Mouse (Mus musculus) lung, postnatal 14 days (tissue): Measurements from ENCODE around the gene Zfp972.
A peak's percentile ranks its signal among the peaks of the same experiment; 100 is the strongest.
"Not testable (repeated sequence)": the region's sequence is repeated elsewhere in the genome, so short reads cannot be mapped to it uniquely, and the experiment has no call there.

Experiments used
- DNase-seq: peaks from one replicate; pipeline ENCODE4 v3.0.0; 2021

The Zfp972 gene

DNA sequence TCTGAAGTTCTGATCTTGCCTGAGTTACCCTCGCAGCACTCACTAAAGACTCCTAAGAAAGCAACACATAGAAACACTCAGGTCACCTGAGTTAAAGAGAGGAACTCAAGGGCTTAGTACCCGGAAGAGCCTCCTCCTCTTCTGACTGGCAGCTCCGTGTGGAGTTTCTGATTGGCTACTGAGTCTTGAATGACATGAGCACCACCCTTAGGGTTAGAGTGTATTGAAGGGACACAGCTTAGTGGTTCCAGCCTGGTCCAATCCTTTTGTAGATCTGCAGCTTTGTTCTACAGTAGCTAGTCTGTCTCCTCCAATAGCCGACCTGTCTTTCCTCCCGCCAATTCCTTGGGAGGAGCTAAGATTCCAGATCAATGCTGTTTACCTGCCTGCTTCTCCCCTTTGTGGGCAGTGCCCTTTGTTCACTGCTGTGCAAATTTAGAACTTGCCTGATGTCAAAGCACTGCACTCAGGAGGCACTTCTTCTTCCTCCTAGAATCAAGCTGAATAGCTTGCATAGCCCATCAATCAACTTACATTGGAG lies at the start of gene Zfp972:
TSS of gene Zfp972 (minus strand) at position 51 of the 541 bp plus-strand sequence.
- not testable (repeated sequence) for DNase-seq

DNA sequence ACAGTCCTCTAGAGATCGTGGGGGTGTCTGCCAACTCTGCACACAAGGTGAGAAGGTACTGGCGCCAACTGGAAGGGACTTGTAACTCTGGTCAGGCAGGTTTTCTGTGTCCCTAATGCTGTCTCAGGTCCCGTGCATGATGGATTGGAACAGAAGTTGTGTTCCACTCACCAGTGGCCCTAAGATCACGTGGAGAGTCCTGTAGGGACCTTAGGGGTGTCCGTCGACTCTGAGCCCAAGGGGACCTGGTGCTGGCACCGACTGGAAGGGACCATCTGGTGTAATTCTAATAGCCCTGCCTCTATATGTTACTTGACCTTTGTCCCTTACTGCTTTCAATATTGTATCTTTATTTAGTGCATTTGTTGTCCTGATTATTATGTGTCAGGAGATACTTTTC lies 49.4 kb upstream of the Zfp972 start:
- not testable (repeated sequence) for DNase-seq

DNA sequence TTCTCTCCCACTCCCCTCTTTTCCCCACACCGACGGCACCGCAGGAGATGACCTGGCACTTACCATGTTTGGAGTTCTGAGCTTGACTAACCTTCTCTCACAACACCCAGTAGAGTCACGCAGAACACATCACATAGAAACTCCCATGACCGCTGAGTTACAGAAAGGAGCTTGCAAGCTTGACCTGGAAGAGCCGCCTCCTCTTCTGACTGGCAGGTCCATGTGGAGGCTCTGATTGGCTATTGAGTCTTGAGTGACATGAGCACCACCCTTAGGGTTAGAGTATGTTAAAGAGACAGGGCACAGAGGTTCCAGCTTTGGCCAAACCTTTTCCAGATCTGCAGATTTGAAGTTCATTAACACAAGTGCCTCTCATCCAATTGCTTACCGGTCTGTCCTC lies 31.7 kb upstream of the Zfp972 start, which contains the start of gene Gm14326:
TSS of gene Gm14326 (minus strand) at position 153 of the 400 bp plus-strand sequence.
- DNase-seq = peak; percentile 70

DNA sequence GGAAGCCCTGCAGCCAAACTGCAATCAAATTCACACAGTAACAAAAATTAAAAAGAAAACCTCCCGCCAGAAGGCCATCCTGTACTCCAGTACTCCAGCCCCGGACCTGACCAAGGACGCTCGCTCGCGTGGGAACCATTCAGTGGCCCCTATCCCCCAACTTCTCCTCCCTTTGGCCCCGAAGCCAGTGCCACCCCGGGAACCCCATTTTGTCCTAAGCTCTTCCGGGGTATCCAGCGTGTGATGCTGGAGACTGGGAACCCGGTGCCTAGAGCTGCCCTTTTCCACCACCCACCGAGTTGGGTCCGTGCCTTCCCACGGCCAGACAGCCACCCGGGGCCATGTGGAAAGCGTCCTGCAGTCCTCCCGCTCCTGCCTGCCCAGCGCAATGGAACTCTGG lies 31.3 kb upstream of the Zfp972 start:
- DNase-seq = peak; percentile 8

DNA sequence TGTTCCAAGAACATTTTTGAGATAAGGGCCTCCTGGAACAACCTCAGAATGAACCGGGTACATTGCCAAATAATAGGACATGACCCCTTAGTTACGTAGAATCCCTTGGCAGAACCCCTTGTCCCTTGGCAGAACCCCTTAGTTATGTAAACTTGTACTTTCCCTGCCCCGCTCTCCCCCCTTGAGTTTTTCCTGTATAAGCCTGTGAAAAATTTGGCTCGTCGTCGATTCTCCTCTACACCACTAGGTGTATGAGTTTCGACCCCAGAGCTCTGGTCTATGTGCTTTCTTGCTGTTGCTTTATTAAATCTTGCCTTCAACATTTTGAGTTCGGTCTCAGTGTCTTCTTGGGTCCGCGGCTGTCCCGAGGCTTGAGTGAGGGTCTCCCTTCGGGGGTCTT lies 22.1 kb downstream of the Zfp972 start:
- not testable (repeated sequence) for DNase-seq

DNA sequence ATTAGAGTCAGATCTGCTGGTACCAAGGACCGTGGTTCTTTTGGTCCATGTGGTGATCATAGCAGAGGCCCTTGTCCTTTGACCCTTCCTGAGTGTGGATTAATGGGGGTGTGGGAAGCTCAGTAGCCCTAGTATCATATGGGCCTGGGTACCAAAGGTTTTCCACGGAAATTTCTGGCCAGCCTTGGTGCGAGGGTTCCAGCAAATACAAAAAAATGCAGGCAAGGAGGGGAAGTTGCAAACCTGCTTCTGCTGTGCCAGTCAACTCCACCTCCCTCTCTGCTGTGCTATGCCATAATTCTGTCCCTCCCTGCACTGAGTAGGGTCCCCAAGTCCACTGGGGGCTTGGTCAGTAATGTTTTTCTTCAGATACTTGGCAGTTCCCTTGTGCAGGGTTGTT lies 27.2 kb downstream of the Zfp972 start:
- not testable (repeated sequence) for DNase-seq

DNA sequence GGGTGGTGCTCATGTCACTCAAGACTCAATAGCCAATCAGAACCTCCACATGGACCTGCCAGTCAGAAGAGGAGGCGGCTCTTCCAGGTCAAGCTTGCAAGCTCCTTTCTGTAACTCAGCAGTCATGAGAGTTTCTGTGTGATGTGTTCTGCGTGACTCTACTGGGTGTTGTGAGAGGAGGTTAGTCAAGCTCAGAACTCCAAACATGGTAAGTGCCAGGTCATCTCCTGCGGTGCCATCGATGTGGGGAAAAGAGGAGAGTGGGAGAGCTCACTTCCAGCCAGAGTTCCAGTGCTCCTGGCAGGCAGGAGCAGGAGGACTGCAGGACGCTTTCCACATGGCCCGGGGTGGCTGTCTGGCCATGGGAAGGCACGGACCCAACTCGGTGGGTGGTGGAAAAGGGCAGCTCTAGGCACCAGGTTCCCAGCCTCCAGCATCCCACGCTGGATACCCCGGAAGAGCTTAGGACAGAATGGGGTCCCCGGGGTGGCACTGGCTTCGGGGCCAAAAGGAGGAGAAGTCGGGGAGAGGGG lies 28.3 kb downstream of the Zfp972 start, which contains the start of gene Gm14327:
TSS of gene Gm14327 (plus strand) at position 51 of the 533 bp plus-strand sequence.
- not testable (repeated sequence) for DNase-seq

DNA sequence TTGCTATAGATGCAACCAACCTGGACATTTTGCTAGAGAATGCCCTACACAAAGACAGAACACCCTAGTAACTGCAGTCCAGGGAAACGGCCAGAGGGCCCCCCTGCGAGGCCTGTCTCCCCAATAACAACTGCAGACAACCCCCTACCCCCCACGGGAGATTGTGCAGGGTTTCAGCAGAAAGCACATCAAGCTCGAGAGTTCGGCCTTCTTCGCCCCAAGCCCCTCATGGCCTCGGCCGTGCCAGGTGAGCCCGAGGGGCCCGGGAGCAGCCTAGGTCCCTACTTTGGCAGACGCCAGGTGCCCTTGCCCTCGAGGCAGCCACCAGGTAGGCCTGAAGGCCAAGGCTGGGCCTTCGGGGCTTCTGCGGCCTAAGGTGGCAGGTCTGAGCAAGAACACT lies 37.7 kb downstream of the Zfp972 start:
- not testable (repeated sequence) for DNase-seq

DNA sequence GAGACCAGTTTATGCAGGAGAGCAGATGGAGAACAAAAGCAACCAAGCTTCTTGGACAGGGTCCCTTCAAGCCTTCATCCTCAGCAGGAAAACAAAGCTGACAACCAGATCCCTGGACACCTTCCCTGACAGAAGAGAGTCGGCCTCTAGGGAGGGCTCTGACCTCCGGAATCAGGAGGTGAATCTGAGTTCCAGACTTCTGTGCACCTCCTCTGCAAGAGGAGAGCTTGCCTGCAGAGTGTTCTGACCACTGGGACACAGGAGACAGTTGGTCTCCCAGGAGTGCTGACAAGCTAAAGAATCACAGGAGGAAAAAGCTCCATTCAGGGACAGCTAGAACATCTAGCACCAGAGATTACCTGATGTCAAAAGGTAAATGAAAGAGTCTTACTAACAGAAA lies 63.2 kb downstream of the Zfp972 start:
- not testable (repeated sequence) for DNase-seq
